Mouse (Mus musculus): Measurements from ENCODE around the gene Ebpl.
"Not testable (repeated sequence)": the region's sequence is repeated elsewhere in the genome, so short reads cannot be mapped to it uniquely, and the experiment has no call there.

The Ebpl gene

GRCm38 (mm10) chr14:61330996-61331561, 29.2 kb downstream of the Ebpl start:
- in situ Hi-C loops (cut with MboI; ENCODE audit: low pct_unique_long_range_greater_than_20kb in 1 of 2, low sequenced_read_pairs in 2 of 2, unreplicated experiment in 1 of 2), result loop anchor here in 1 of 2 experiments (10.0 kb wide), 1 partner anchor 164 kb away; no protein-coding TSS in a partner anchor

GRCm38 (mm10) chr14:61330591-61330990, 29.6 kb downstream of the Ebpl start:
- in situ Hi-C loops (cut with MboI; ENCODE audit: low pct_unique_long_range_greater_than_20kb in 1 of 2, low sequenced_read_pairs in 2 of 2, unreplicated experiment in 1 of 2), result loop anchor here in 1 of 2 experiments (10.0 kb wide), 1 partner anchor 164 kb away; no protein-coding TSS in a partner anchor

- in situ Hi-C loops (cut with MboI; ENCODE audit: low pct_unique_long_range_greater_than_20kb in 1 of 2, low sequenced_read_pairs in 2 of 2, unreplicated experiment in 1 of 2), result no loop called here
Observed at GRCm38 (mm10) chr14:61327618-61328450, 32.4 kb downstream of the Ebpl start.

DNA sequence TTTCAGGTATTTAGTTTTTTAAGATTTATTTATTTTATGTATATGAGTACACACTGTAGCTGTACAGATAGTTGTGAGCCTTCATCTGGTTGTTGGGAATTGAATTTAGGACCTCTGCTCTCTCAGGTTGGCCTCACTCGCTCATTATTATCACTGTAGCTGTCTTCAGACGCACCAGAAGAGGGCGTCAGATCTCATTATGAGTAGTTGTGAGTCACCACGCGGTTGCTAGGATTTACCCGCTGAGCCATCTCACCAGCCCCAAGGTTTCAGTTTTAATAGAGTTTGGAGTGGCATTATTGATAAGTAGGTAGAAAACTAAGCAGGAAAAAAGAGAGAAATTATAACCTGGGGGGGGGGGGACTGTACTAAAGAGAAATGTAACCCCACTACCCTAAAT, 33.2 kb downstream of the Ebpl start:
- in situ Hi-C loops (cut with MboI; ENCODE audit: low pct_unique_long_range_greater_than_20kb in 1 of 2, low sequenced_read_pairs in 2 of 2, unreplicated experiment in 1 of 2), result not testable (repeated sequence)

DNA sequence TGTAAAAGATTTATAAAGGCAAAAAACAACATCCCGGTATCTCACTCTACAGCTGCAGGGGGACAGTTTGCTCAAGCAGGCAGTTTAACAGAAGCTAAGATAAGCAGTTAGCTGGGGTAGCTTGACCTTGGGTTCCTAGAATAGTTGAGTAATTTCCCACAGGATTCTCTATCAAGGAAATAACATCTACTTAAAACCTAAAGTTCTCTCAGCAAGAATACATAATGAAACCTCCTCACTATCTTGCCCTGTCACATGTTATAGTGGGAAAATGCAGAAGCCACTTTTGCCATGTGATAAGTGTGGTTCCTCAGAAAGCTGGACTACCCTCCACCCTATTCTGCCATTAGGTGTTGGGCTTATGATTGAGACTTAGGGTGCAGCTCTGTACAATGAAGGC, 37.5 kb downstream of the Ebpl start:
- in situ Hi-C loops (cut with MboI; ENCODE audit: low pct_unique_long_range_greater_than_20kb in 1 of 2, low sequenced_read_pairs in 2 of 2, unreplicated experiment in 1 of 2), result no loop called here

GRCm38 (mm10) chr14:61321200-61321599, 39.0 kb downstream of the Ebpl start:
- in situ Hi-C loops (cut with MboI; ENCODE audit: low pct_unique_long_range_greater_than_20kb in 1 of 2, low sequenced_read_pairs in 2 of 2, unreplicated experiment in 1 of 2), result no loop called here

- in situ Hi-C loops (cut with MboI; ENCODE audit: low pct_unique_long_range_greater_than_20kb in 1 of 2, low sequenced_read_pairs in 2 of 2, unreplicated experiment in 1 of 2), result no loop called here
Observed at GRCm38 (mm10) chr14:61320765-61321164, 39.5 kb downstream of the Ebpl start.

DNA sequence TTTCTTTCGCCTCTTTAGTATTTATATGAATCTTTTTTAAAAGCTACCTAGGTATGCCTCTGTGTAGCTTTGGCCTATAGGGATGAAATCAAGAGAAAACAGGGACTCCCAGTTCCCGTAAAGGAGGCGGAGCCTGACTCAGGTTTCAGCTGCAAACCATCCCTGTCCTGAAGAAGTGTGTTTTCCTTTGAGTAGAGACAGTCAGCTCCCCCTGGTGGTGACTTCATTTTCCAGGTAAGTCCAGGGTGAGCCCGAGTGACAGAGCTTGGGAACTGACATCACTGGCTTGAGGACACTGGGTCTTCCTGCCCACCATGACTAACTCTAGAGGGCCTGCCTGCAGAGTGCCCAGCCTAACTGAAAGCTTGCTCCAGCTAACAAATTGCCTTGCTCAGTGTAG, 43.4 kb downstream of the Ebpl start:
- in situ Hi-C loops (cut with MboI; ENCODE audit: low pct_unique_long_range_greater_than_20kb in 1 of 2, low sequenced_read_pairs in 2 of 2, unreplicated experiment in 1 of 2), result no loop called here

GRCm38 (mm10) chr14:61310963-61311362, 49.3 kb downstream of the Ebpl start:
- in situ Hi-C loops (cut with MboI; ENCODE audit: low pct_unique_long_range_greater_than_20kb in 1 of 2, low sequenced_read_pairs in 2 of 2, unreplicated experiment in 1 of 2), result no loop called here

- in situ Hi-C loops (cut with MboI; ENCODE audit: low pct_unique_long_range_greater_than_20kb in 1 of 2, low sequenced_read_pairs in 2 of 2, unreplicated experiment in 1 of 2), result no loop called here
Observed at GRCm38 (mm10) chr14:61310036-61310772, 50.0 kb downstream of the Ebpl start.

GRCm38 (mm10) chr14:61309593-61309992, 50.6 kb downstream of the Ebpl start, which contains the start of gene Arl11:
Gene Arl11, plus strand, starts transcription at chr14:61309753.
- in situ Hi-C loops (cut with MboI; ENCODE audit: low pct_unique_long_range_greater_than_20kb in 1 of 2, low sequenced_read_pairs in 2 of 2, unreplicated experiment in 1 of 2), result no loop called here

DNA sequence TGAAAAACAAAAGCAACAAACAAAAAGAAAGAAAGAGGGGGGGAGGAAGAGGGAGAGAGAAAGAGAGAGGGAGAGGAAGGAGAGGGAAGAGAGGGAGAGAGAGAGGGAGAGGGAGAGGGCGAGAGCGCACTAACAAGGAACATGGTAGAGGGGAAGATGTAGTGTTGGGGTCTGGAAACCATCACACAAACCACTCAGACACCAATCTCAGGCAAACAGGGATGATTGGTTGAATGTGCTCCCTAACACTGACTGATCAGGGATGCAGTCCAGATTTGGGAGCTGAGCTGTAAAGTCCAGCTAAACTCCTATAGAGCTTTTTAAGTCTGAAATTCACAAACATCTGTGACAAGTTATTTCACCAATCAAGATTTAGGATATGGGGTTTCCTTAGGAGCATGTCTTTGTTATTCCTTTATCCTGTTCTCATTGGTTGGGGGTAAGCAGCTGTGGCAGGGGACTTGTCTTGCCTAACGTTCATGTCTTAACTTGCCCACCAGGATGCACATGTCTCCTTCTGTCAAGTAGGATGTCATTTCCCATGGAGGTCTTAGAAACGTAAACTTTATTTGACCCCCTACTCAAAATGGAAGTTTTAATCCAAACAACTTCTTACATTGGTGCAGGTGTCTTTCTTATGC, 56.1 kb downstream of the Ebpl start:
- in situ Hi-C loops (cut with MboI; ENCODE audit: low pct_unique_long_range_greater_than_20kb in 1 of 2, low sequenced_read_pairs in 2 of 2, unreplicated experiment in 1 of 2), result no loop called here

- in situ Hi-C loops (cut with MboI; ENCODE audit: low pct_unique_long_range_greater_than_20kb in 1 of 2, low sequenced_read_pairs in 2 of 2, unreplicated experiment in 1 of 2), result no loop called here
Observed at GRCm38 (mm10) chr14:61302428-61302827, 57.8 kb downstream of the Ebpl start.

GRCm38 (mm10) chr14:61301323-61301722, 58.9 kb downstream of the Ebpl start:
- in situ Hi-C loops (cut with MboI; ENCODE audit: low pct_unique_long_range_greater_than_20kb in 1 of 2, low sequenced_read_pairs in 2 of 2, unreplicated experiment in 1 of 2), result no loop called here

GRCm38 (mm10) chr14:61299810-61300209, 60.4 kb downstream of the Ebpl start:
- in situ Hi-C loops (cut with MboI; ENCODE audit: low pct_unique_long_range_greater_than_20kb in 1 of 2, low sequenced_read_pairs in 2 of 2, unreplicated experiment in 1 of 2), result loop anchor here in 1 of 2 experiments (10.0 kb wide), 1 partner anchor 505 kb away; no protein-coding TSS in a partner anchor

- in situ Hi-C loops (cut with MboI; ENCODE audit: low pct_unique_long_range_greater_than_20kb in 1 of 2, low sequenced_read_pairs in 2 of 2, unreplicated experiment in 1 of 2), result loop anchor here in 1 of 2 experiments (10.0 kb wide), 1 partner anchor 500 kb away; no protein-coding TSS in a partner anchor
Observed at GRCm38 (mm10) chr14:61294738-61295079, 65.5 kb downstream of the Ebpl start.

- in situ Hi-C loops (cut with MboI; ENCODE audit: low pct_unique_long_range_greater_than_20kb in 1 of 2, low sequenced_read_pairs in 2 of 2, unreplicated experiment in 1 of 2), result loop anchor here in 1 of 2 experiments (10.0 kb wide), 1 partner anchor 499 kb away; no protein-coding TSS in a partner anchor
Observed at GRCm38 (mm10) chr14:61293884-61294737, 66.1 kb downstream of the Ebpl start.

DNA sequence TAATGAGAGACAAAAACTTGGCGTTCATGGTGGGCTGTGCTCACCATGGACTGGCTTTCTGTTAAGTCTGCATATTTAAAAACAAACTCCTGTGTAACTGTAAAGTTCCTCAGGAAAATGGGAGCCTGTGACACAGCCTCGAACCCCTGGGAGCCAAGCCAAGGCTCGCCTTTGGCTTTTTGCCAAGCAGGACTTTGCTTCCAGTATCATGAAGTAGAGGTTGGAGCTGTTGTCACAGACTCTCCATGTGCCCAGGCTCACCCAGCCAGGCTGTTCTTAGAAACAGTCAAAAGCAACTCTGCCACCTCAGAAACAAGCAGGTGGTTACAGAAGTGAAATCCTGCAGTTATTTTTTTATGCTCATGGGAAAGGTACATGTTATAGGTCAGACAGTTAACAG, 69.6 kb downstream of the Ebpl start:
- in situ Hi-C loops (cut with MboI; ENCODE audit: low pct_unique_long_range_greater_than_20kb in 1 of 2, low sequenced_read_pairs in 2 of 2, unreplicated experiment in 1 of 2), result loop anchor here in 1 of 2 experiments (10.0 kb wide), 1 partner anchor 496 kb away; no protein-coding TSS in a partner anchor
